Mouse (Mus musculus) macrophage (primary cell): ENCODE measurements at regions not wholly inside any gene's neighbourhood (a gene's known extent, or its start where the extent isn't known, plus 50 kb on each side); places are given as distances from the start of the nearest gene placed in this dataset.

Source experiments
- H3K27ac ChIP-seq: fragments of 350-480 bp; formaldehyde crosslinking; 2 replicates; pipeline ENCODE4 v1.9.0; 2021
- H3K36me3 ChIP-seq: fragments of 350-480 bp; formaldehyde crosslinking; 2 replicates; pipeline ENCODE4 v1.9.0; 2021; ENCODE audit errors: inconsistent target
- H3K4me3 ChIP-seq: fragments of 350-480 bp; formaldehyde crosslinking; 2 replicates; pipeline ENCODE4 v1.9.0; 2021; ENCODE audit errors: inconsistent target
- H3K79me2 ChIP-seq: fragments of 350-480 bp; formaldehyde crosslinking; 2 replicates; pipeline ENCODE4 v1.9.0; 2021; ENCODE audit errors: inconsistent target
- WGBS: methylation state at CpG from one replicate; pipeline ENCODE4 v1.1.7; 2026; ENCODE audit warnings: inconsistent platforms; ENCODE audit not compliant: missing documents; 5-methylcytosine and 5-hydroxymethylcytosine counted together

GRCm38 (mm10) chr17:83954291-83955057, 106.7 kb upstream of the Haao start:
- H3K36me3 ChIP-seq: no peaks in the 10 kb centered on the region
- no peak overlapping the region for H3K27ac ChIP-seq
- H3K79me2 ChIP-seq: no peaks in the 10 kb centered on the region
- 45% methylated on average over 16 of the region's 16 CpGs for WGBS
- no peak overlapping the region for H3K4me3 ChIP-seq

- Histone ChIP-seq H3K36me3 (no peaks in the 10 kb centered on the region), H3K79me2 (no peaks in the 10 kb centered on the region), H3K4me3 (no peak overlapping the region), H3K27ac (no peak overlapping the region)
- WGBS: 74% methylated on average over 7 of the region's 7 CpGs
These were observed 105.9 kb upstream of the Haao start for GRCm38 (mm10) chr17:83953656-83954055.

- WGBS: 100% methylated on average over 4 of the region's 4 CpGs
- H3K79me2 ChIP-seq: no peaks in the 10 kb centered on the region
- H3K36me3 ChIP-seq: no peaks in the 10 kb centered on the region
- H3K4me3 ChIP-seq: no peak overlapping the region
- no peak overlapping the region for H3K27ac ChIP-seq
These were observed 99.0 kb upstream of the Haao start for GRCm38 (mm10) chr17:83946718-83947117.

- WGBS: 86% methylated on average over 10 of the region's 10 CpGs
- Histone ChIP-seq H3K36me3 (no peaks in the 10 kb centered on the region), H3K27ac (no peak overlapping the region), H3K79me2 (no peaks in the 10 kb centered on the region), H3K4me3 (no peak overlapping the region)
These were observed 91.6 kb upstream of the Haao start for GRCm38 (mm10) chr17:83939344-83939743.

GRCm38 (mm10) chr17:83938671-83939244, 91.0 kb upstream of the Haao start:
- H3K27ac ChIP-seq: no peak overlapping the region
- WGBS: 91% methylated on average over 11 of the region's 11 CpGs
- no peaks in the 10 kb centered on the region for H3K36me3 ChIP-seq
- H3K4me3 ChIP-seq: no peak overlapping the region
- no peaks in the 10 kb centered on the region for H3K79me2 ChIP-seq

GRCm38 (mm10) chr17:83937576-83937975, 89.8 kb upstream of the Haao start:
- no peak overlapping the region for H3K4me3 ChIP-seq
- 87% methylated on average over 10 of the region's 10 CpGs for WGBS
- H3K79me2 ChIP-seq: no peaks in the 10 kb centered on the region
- H3K36me3 ChIP-seq: no peaks in the 10 kb centered on the region
- H3K27ac ChIP-seq: no peak overlapping the region

- 85% methylated on average over 9 of the region's 9 CpGs for WGBS
- Histone ChIP-seq H3K79me2 (no peaks in the 10 kb centered on the region), H3K36me3 (no peaks in the 10 kb centered on the region), H3K27ac (no peak overlapping the region), H3K4me3 (no peak overlapping the region)
These were observed 88.9 kb upstream of the Haao start for GRCm38 (mm10) chr17:83936677-83937076.

GRCm38 (mm10) chr17:83935969-83936368, 88.2 kb upstream of the Haao start:
- H3K79me2 ChIP-seq: no peaks in the 10 kb centered on the region
- no peak overlapping the region for H3K4me3 ChIP-seq
- 17% methylated on average over 1 of the region's 1 CpGs for WGBS
- no peaks in the 10 kb centered on the region for H3K36me3 ChIP-seq
- no peak overlapping the region for H3K27ac ChIP-seq

- Histone ChIP-seq H3K4me3 (no peak overlapping the region), H3K27ac (no peak overlapping the region), H3K79me2 (no peaks in the 10 kb centered on the region), H3K36me3 (no peaks in the 10 kb centered on the region)
- WGBS: 64% methylated on average over 5 of the region's 5 CpGs
These were observed 87.5 kb upstream of the Haao start for GRCm38 (mm10) chr17:83935232-83935631.

- Histone ChIP-seq H3K4me3 (no peak overlapping the region), H3K27ac (no peak overlapping the region), H3K79me2 (no peaks in the 10 kb centered on the region), H3K36me3 (no peaks in the 10 kb centered on the region)
- WGBS: 86% methylated on average over 10 of the region's 10 CpGs
These were observed 86.0 kb upstream of the Haao start for GRCm38 (mm10) chr17:83933743-83934142.

GRCm38 (mm10) chr17:83930401-83930800, 82.6 kb upstream of the Haao start:
- WGBS: 98% methylated on average over 5 of the region's 5 CpGs
- H3K4me3 ChIP-seq: no peak overlapping the region
- H3K36me3 ChIP-seq: no peaks in the 10 kb centered on the region
- no peak overlapping the region for H3K27ac ChIP-seq
- H3K79me2 ChIP-seq: no peaks in the 10 kb centered on the region

GRCm38 (mm10) chr17:83927749-83928387, 80.1 kb upstream of the Haao start:
- no peaks in the 10 kb centered on the region for H3K79me2 ChIP-seq
- H3K36me3 ChIP-seq: no peaks in the 10 kb centered on the region
- no peak overlapping the region for H3K27ac ChIP-seq
- 97% methylated on average over 6 of the region's 6 CpGs for WGBS
- H3K4me3 ChIP-seq: no peak overlapping the region

GRCm38 (mm10) chr17:83924259-83924922, 76.6 kb upstream of the Haao start:
- WGBS: 50% methylated on average over 16 of the region's 16 CpGs
- Histone ChIP-seq H3K27ac (no peak overlapping the region), H3K36me3 (no peaks in the 10 kb centered on the region), H3K79me2 (no peaks in the 10 kb centered on the region), H3K4me3 (no peak overlapping the region)

- Histone ChIP-seq H3K36me3 (no peaks in the 10 kb centered on the region), H3K27ac (no peak overlapping the region), H3K79me2 (no peaks in the 10 kb centered on the region), H3K4me3 (no peak overlapping the region)
- 89% methylated on average over 8 of the region's 8 CpGs for WGBS
These were observed 73.1 kb upstream of the Haao start for GRCm38 (mm10) chr17:83920894-83921293.

GRCm38 (mm10) chr17:83920225-83920624, 72.5 kb upstream of the Haao start:
- Histone ChIP-seq H3K27ac (no peak overlapping the region), H3K36me3 (no peaks in the 10 kb centered on the region), H3K4me3 (no peak overlapping the region), H3K79me2 (no peaks in the 10 kb centered on the region)
- 51% methylated on average over 4 of the region's 4 CpGs for WGBS
